Mouse (Mus musculus): Measurements from ENCODE around the gene Morn1. TPM values are rescaled to one million over a fixed set of nuclear protein-coding genes. Genes with fewer than 3 reads are reported as not detected.
"Not testable (repeated sequence)": the region's sequence is repeated elsewhere in the genome, so short reads cannot be mapped to it uniquely, and the experiment has no call there.

The Morn1 gene
- polyA plus RNA-seq, 1 experiment from 2014 or later = 3.0 TPM

- H3K4me3 ChIP-seq (replicated peaks) = peak overlapping the region; percentile 61
- peaks cover 14% of the 10 kb centered on the region; the same call in 1 of the 2 replicates for H3K4me1 ChIP-seq (replicated peaks)
- peak overlapping the region; percentile 58 for H3K27ac ChIP-seq
- peaks cover 12% of the 10 kb centered on the region for H3K36me3 ChIP-seq
- no peaks in the 10 kb centered on the region for H3K27me3 ChIP-seq (replicated peaks)
- WGBS = 4% methylated on average over 15 of the region's 15 CpGs
- H3K9ac ChIP-seq = peak overlapping the region; percentile 26
- H3K4me2 ChIP-seq (replicated peaks) = peak overlapping the region; percentile 64
- H3K9me3 ChIP-seq = no peaks in the 10 kb centered on the region
- peak; percentile 72 for ATAC-seq
These were observed 20.2 kb upstream of the Morn1 start for GRCm38 (mm10) chr4:155065970-155066833.

- peak; percentile 87 for ATAC-seq
- under 1% methylated on average over 48 of the region's 48 CpGs for WGBS
- H3K9me3 ChIP-seq = no peaks in the 10 kb centered on the region
- peak within 1 kb of the TSS; percentile 61 for H3K4me3 ChIP-seq (replicated peaks)
- H3K4me2 ChIP-seq (replicated peaks) = peak within 1 kb of the TSS; percentile 64
- peak within 1 kb of the TSS; percentile 75 for H3K27ac ChIP-seq
- peaks cover 20% of the 10 kb centered on the region for H3K36me3 ChIP-seq
- H3K4me1 ChIP-seq (replicated peaks) = peaks cover 11% of the 10 kb centered on the region; the same call in 1 of the 2 replicates
- no peaks in the 10 kb centered on the region for H3K27me3 ChIP-seq (replicated peaks)
- peak within 1 kb of the TSS; percentile 75 for H3K9ac ChIP-seq
These were observed 19.4 kb upstream of the Morn1 start, which contains the start of gene Pex10 for GRCm38 (mm10) chr4:155066834-155067522. TSS of gene Pex10 (plus strand) at chr4:155067016.

- Histone ChIP-seq H3K4me3 (replicated peaks) (no peak overlapping the region), H3K9me3 (no peaks in the 10 kb centered on the region), H3K9ac (no peak overlapping the region), H3K4me2 (replicated peaks) (peak overlapping the region; percentile 64; the same call in 1 of the 2 replicates), H3K27ac (no peak overlapping the region), H3K4me1 (replicated peaks) (peaks cover 11% of the 10 kb centered on the region; the same call in 1 of the 2 replicates), H3K36me3 (peaks cover 29% of the 10 kb centered on the region), H3K27me3 (replicated peaks) (no peaks in the 10 kb centered on the region)
- WGBS = 92% methylated on average over 20 of the region's 20 CpGs
- ATAC-seq = no peak
These were observed 17.9 kb upstream of the Morn1 start for GRCm38 (mm10) chr4:155068357-155068972.

GRCm38 (mm10) chr4:155069191-155069590, 17.2 kb upstream of the Morn1 start:
- Histone ChIP-seq H3K4me2 (replicated peaks) (no peak overlapping the region), H3K36me3 (peaks cover 35% of the 10 kb centered on the region), H3K9ac (no peak overlapping the region), H3K27ac (no peak overlapping the region), H3K4me3 (replicated peaks) (no peak overlapping the region), H3K4me1 (replicated peaks) (peaks cover 11% of the 10 kb centered on the region; the same call in 1 of the 2 replicates), H3K9me3 (no peaks in the 10 kb centered on the region), H3K27me3 (replicated peaks) (no peaks in the 10 kb centered on the region)
- ATAC-seq = no peak
- 80% methylated on average over 6 of the region's 6 CpGs for WGBS

- no peaks in the 10 kb centered on the region for H3K9me3 ChIP-seq
- H3K4me3 ChIP-seq (replicated peaks) = no peak overlapping the region
- no peak for ATAC-seq
- H3K9ac ChIP-seq = no peak overlapping the region
- 92% methylated on average over 13 of the region's 13 CpGs for WGBS
- peaks cover 11% of the 10 kb centered on the region; the same call in 1 of the 2 replicates for H3K4me1 ChIP-seq (replicated peaks)
- H3K36me3 ChIP-seq = peaks cover 40% of the 10 kb centered on the region
- no peak overlapping the region for H3K4me2 ChIP-seq (replicated peaks)
- H3K27ac ChIP-seq = no peak overlapping the region
- no peaks in the 10 kb centered on the region for H3K27me3 ChIP-seq (replicated peaks)
These were observed 16.2 kb upstream of the Morn1 start for GRCm38 (mm10) chr4:155070199-155070598.

GRCm38 (mm10) chr4:155070921-155071320, 15.5 kb upstream of the Morn1 start:
- H3K4me2 ChIP-seq (replicated peaks) = no peak overlapping the region
- H3K9me3 ChIP-seq = no peaks in the 10 kb centered on the region
- no peaks in the 10 kb centered on the region for H3K27me3 ChIP-seq (replicated peaks)
- peaks cover 11% of the 10 kb centered on the region; the same call in 1 of the 2 replicates for H3K4me1 ChIP-seq (replicated peaks)
- no peak overlapping the region for H3K9ac ChIP-seq
- ATAC-seq = no peak
- 90% methylated on average over 5 of the region's 5 CpGs for WGBS
- H3K4me3 ChIP-seq (replicated peaks) = no peak overlapping the region
- no peak overlapping the region for H3K27ac ChIP-seq
- H3K36me3 ChIP-seq = peaks cover 47% of the 10 kb centered on the region

GRCm38 (mm10) chr4:155074418-155074817, 12.0 kb upstream of the Morn1 start:
- H3K4me1 ChIP-seq (replicated peaks) = no peaks in the 10 kb centered on the region
- no peak overlapping the region for H3K9ac ChIP-seq
- 78% methylated on average over 9 of the region's 9 CpGs for WGBS
- peaks cover 66% of the 10 kb centered on the region for H3K36me3 ChIP-seq
- H3K9me3 ChIP-seq = no peaks in the 10 kb centered on the region
- no peak overlapping the region for H3K4me2 ChIP-seq (replicated peaks)
- no peak for ATAC-seq
- no peak overlapping the region for H3K27ac ChIP-seq
- H3K27me3 ChIP-seq (replicated peaks) = no peaks in the 10 kb centered on the region
- H3K4me3 ChIP-seq (replicated peaks) = no peak overlapping the region

GRCm38 (mm10) chr4:155075137-155075536, 11.2 kb upstream of the Morn1 start:
- no peak overlapping the region for H3K9ac ChIP-seq
- no peak for ATAC-seq
- no peaks in the 10 kb centered on the region for H3K9me3 ChIP-seq
- H3K27ac ChIP-seq = no peak overlapping the region
- H3K36me3 ChIP-seq = peaks cover 69% of the 10 kb centered on the region
- 84% methylated on average over 9 of the region's 9 CpGs for WGBS
- H3K4me3 ChIP-seq (replicated peaks) = no peak overlapping the region
- no peak overlapping the region for H3K4me2 ChIP-seq (replicated peaks)
- H3K4me1 ChIP-seq (replicated peaks) = no peaks in the 10 kb centered on the region
- no peaks in the 10 kb centered on the region for H3K27me3 ChIP-seq (replicated peaks)

GRCm38 (mm10) chr4:155075813-155076212, 10.6 kb upstream of the Morn1 start:
- Histone ChIP-seq H3K4me2 (replicated peaks) (no peak overlapping the region), H3K4me1 (replicated peaks) (no peaks in the 10 kb centered on the region), H3K9me3 (no peaks in the 10 kb centered on the region), H3K36me3 (peaks cover 65% of the 10 kb centered on the region), H3K4me3 (replicated peaks) (no peak overlapping the region), H3K9ac (no peak overlapping the region), H3K27me3 (replicated peaks) (no peaks in the 10 kb centered on the region), H3K27ac (no peak overlapping the region)
- WGBS = 96% methylated on average over 2 of the region's 2 CpGs
- ATAC-seq = no peak

GRCm38 (mm10) chr4:155076677-155077076, 9.7 kb upstream of the Morn1 start:
- Histone ChIP-seq H3K4me3 (replicated peaks) (no peak overlapping the region), H3K4me1 (replicated peaks) (no peaks in the 10 kb centered on the region), H3K4me2 (replicated peaks) (no peak overlapping the region), H3K9ac (no peak overlapping the region), H3K9me3 (no peaks in the 10 kb centered on the region), H3K27me3 (replicated peaks) (no peaks in the 10 kb centered on the region), H3K27ac (no peak overlapping the region), H3K36me3 (peaks cover 60% of the 10 kb centered on the region)
- 56% methylated on average over 9 of the region's 9 CpGs for WGBS
- ATAC-seq = no peak

GRCm38 (mm10) chr4:155078808-155079207, 7.6 kb upstream of the Morn1 start:
- not testable (repeated sequence) for H3K9ac ChIP-seq; H3K4me3 ChIP-seq (replicated peaks); H3K4me2 ChIP-seq (replicated peaks); ATAC-seq; H3K9me3 ChIP-seq; H3K27ac ChIP-seq; H3K27me3 ChIP-seq (replicated peaks)
- 90% methylated on average over 10 of the region's 10 CpGs for WGBS
- peaks cover 12% of the 10 kb centered on the region for H3K4me1 ChIP-seq (replicated peaks)
- H3K36me3 ChIP-seq = peaks cover 51% of the 10 kb centered on the region

GRCm38 (mm10) chr4:155079666-155080065, 6.7 kb upstream of the Morn1 start:
- WGBS = 72% methylated on average over 6 of the region's 6 CpGs
- no peak overlapping the region for H3K9ac ChIP-seq
- ATAC-seq = no peak
- no peak overlapping the region for H3K4me2 ChIP-seq (replicated peaks)
- H3K4me1 ChIP-seq (replicated peaks) = peaks cover 20% of the 10 kb centered on the region
- no peak overlapping the region for H3K4me3 ChIP-seq (replicated peaks)
- no peaks in the 10 kb centered on the region for H3K27me3 ChIP-seq (replicated peaks)
- H3K36me3 ChIP-seq = peaks cover 48% of the 10 kb centered on the region
- no peak overlapping the region for H3K27ac ChIP-seq
- H3K9me3 ChIP-seq = no peaks in the 10 kb centered on the region

All from intestine, embryonic 15.5 days (tissue).